Mouse (Mus musculus) erythroblast, adult 5-6 weeks (primary cell): ENCODE measurements at regions not wholly inside any gene's neighbourhood (a gene's known extent, or its start where the extent isn't known, plus 50 kb on each side); places are given as distances from the start of the nearest gene placed in this dataset.
A peak's percentile ranks its signal among the peaks of the same experiment; 100 is the strongest.

Source experiments
- ATAC-seq: replicated peaks from 2 replicates; pipeline ENCODE4 v1.8.0; 2016; ENCODE audit warnings: moderate number of reproducible peaks, mild to moderate bottlenecking, moderate TSS enrichment, inconsistent platforms; ENCODE audit not compliant: poor library complexity, low FRiP score, severe bottlenecking

DNA sequence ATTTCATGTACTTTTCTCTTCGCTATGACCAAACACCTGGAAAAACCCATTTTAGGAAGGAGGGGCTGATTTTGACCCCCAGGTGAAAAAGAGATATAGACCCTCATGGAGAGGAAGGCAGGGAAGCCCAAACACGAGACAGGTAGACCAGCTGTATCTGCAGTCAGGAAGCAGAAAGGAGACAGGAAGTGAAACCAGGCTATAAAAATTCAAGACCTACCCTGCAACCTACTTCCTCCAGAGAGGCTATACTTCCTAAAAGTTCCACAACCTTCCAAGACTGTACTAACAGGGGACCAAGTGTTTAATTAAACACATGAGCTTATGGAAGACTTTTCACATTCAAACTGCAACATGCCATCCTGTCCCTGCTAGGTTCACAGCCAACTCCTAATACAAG lies 180.9 kb downstream of the Tm2d1 start:
- no peak for ATAC-seq

DNA sequence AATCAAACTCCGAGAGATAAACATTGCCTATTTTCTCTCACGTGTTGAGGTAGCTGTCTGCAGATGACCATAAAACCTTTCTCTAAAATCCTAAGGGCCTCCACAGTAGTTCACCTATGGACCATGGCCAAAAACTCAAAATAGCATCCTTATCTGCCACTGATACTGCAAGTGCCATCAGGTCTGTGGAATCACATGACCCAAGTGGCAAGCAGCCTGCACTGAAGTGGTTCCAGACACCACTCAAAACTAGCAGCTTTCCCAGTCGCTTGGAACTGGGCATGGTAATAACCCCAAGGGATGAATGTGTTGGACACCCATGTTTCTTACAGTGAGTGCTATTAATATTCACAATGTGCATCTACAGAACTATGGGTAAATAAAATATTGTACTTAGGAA lies 182.0 kb downstream of the Tm2d1 start:
- no peak for ATAC-seq

DNA sequence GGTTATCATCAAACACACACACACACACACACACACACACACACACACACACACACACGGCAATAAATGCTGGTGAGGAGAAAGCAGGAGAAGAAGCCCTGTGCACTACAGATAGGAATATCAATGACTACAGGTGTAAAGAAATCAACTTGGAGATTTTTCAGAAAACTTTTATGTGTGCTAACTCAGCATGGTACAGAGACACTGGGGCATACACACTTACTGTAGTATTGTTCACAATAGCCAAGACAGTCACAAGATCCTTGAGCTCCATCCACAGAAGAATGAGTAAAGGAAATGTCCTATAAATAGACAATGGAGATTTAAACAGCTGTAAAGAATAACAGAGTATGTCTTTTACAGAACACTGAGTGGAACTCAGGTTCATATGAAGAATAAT lies 182.4 kb downstream of the Tm2d1 start:
- no peak for ATAC-seq

DNA sequence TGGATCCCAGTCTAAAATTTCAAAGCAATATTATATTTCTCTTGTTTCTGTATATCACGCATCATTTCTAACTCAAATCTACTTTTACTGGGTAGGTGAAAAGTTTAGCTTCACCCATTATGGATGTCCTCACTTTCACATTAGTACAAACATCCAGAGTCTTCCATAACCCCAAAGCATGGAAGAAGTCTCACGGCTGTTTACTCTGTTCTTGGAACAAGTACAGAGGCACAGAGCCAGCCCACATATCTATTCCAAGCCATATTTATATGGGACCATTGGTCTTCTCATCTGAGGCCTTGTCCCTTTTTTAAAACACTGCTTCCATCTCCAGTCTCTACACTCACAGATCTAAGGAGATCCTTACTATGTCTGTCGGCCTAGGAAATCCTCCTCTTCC lies 192.8 kb downstream of the Tm2d1 start:
- peak; percentile 36; the same call in 1 of the 2 replicates for ATAC-seq

DNA sequence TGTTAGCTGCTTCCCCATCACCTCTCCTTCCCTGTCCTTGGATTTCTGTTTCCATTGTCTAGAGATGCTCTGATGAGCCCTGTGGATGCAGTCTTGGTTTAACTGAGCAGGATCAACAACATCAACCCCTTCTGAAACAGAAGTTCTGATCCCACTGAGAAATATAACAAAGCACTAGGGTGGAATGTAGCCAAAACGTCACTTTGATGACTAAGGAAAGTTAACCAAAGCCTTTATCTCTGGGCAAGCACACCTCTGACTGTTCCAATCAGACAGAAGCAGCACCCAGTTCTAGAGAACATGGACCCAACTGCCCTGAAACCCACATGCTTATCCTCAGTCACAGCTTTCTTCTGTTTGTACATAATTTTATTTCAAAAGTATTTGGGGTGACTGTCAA lies 193.2 kb downstream of the Tm2d1 start:
- peak; percentile 90 for ATAC-seq

DNA sequence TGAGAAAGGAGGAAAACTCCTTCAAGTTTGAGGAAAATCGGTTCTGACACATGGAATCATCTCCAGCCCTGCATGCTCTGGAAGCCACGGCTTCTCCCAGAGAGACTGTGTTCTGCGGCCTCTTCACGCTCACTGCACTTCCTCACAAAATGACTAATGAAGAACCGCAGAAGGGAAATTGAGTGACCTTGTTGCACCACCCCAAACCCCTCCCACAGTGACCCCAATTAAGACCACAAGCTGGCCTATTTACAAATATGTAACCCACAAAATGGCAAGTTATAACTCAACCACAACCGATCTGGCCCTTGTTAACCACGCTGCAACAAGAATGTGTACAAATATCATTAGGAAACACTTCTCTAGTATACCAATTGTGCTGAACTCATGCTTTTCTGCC lies 194.2 kb downstream of the Tm2d1 start:
- no peak for ATAC-seq

DNA sequence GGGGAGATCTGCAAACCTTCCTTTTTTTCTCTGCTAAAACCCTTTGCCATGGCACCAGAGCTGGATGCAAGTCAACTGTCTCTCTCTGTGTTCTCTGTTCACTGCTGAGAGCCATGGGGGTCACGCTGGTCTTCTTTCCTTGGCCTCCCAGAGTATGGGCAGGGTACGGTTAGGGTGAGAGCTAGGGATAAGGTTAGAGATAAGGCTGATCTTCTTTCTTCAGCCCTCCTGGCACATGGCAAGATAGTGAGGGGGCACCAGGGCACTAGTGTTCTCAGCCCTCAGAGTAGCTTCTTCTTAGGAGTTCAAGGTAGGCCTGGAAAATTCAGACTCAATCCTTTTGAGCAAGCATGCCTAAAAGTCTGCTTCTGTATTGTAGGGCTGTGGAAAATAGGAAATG lies 196.1 kb downstream of the Tm2d1 start:
- no peak for ATAC-seq

DNA sequence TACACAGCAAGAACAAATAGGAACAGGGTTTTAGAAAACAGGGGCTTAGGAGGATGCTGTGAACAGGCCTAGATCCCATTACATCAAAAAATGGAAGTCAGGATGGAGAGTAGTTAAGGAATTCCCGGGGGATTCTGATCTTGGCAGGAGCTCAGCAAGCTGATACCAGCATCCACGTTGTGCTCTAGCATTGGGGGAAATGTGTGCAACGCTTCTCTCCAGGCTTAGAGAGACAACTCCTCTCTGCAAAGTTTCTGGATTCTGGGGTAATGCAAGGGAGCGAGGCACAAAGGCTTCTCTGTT lies 201.1 kb downstream of the Tm2d1 start:
- no peak for ATAC-seq

DNA sequence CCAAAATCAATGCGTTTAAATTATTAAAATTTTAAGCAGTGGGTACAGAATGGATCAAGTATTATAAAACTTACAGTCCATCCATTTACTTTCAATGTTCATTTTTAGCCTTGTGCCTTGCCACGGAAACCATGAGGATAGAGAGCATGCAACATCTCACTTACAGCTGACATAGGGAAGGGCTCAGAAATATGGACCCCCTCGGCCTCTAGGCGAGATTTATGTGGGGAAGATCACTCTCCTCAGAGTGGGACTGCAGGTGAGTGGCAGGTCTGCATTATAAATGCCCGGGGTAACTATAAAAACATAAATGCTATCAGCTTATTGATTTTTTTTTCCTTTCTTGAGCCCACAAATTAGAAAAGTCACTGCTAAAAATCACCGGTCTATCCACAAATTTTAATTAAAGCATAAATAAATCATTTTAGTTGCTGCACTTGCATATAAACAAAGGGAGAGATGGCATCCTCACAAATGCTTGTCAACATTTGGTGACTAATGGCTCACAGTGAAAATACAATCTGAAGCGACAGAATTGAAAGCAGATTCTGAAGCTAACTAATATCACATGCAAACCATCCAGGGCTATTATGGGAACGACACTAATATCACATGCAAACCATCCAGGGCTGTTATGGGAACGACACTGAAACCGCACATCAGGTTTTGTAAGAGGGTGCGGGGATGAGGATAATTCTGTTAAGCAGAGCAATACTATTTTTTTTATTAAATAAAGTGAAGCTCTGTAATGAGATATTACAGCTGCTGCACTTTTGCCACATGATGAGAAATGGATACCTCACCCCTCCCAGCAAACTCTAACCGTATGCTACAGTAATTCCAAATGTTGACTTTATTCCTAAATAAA lies 201.7 kb downstream of the Tm2d1 start:
- ATAC-seq: no peak

DNA sequence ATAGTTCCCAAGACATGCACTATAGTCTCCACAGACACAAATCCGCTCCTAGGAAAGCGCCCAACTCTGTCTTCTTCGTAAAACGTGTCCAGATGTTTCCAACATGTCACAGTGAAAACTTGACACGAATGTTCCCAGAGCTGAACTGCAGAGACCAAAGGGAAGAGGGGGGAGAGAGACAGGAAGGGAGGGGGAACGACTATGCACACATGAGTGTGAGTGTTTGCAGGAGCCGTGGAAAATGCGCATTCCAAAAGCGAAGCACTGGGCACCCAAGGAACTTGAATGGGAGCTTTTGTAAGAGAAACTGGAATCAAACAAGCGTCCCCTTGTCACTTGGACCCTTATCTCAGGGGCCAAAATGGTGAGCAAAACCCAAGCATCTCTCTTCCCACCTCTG lies 202.8 kb downstream of the Tm2d1 start:
- no peak for ATAC-seq
